Mouse (Mus musculus) midbrain, embryonic 15.5 days (tissue): ENCODE data around the gene Ank2. TPM values are rescaled to one million over a fixed set of nuclear protein-coding genes. Genes with fewer than 3 reads are reported as not detected.
"Not testable (repeated sequence)": the region's sequence is repeated elsewhere in the genome, so short reads cannot be mapped to it uniquely, and the experiment has no call there.

Experiments
- ATAC-seq: fragments of 200-750 bp; cut with Nextera tagmentation; replicated peaks from 2 replicates; pipeline ENCODE4 v1.8.0; 2017; ENCODE audit warnings: moderate TSS enrichment
- H3K27ac ChIP-seq: fragments of 300-500 bp; sonication (generic); 2 replicates; pipeline ENCODE4 v1.5.1; 2015; ENCODE audit warnings: mild to moderate bottlenecking, inconsistent platforms
- H3K27me3 ChIP-seq: fragments of 300-500 bp; sonication (generic); replicated peaks from 2 replicates; pipeline ENCODE4 v1.6.1; 2015; ENCODE audit warnings: inconsistent platforms
- H3K36me3 ChIP-seq: fragments of 300-500 bp; sonication (generic); replicated peaks from 2 replicates; pipeline ENCODE4 v1.6.1; 2015; ENCODE audit warnings: inconsistent platforms
- H3K4me1 ChIP-seq: fragments of 300-500 bp; sonication (generic); 2 replicates; pipeline ENCODE4 v1.6.1; 2015; ENCODE audit warnings: inconsistent platforms
- H3K4me2 ChIP-seq: fragments of 300-500 bp; sonication (generic); 2 replicates; pipeline ENCODE4 v1.6.1; 2015; ENCODE audit warnings: inconsistent platforms, mild to moderate bottlenecking, moderate library complexity
- H3K4me3 ChIP-seq: fragments of 300-500 bp; sonication (generic); 2 replicates; pipeline ENCODE4 v1.5.1; 2015; ENCODE audit warnings: mild to moderate bottlenecking, inconsistent platforms
- H3K9ac ChIP-seq: fragments of 300-500 bp; sonication (generic); 2 replicates; pipeline ENCODE4 v1.6.1; 2015; ENCODE audit warnings: mild to moderate bottlenecking, inconsistent platforms
- H3K9me3 ChIP-seq: fragments of 300-500 bp; sonication (generic); 2 replicates; pipeline ENCODE4 v1.6.1; 2016; ENCODE audit warnings: inconsistent platforms
- WGBS: fragments of 180-500 bp; shearing (Covaris S2); methylation state at CpG from one replicate; pipeline ENCODE4 v1.1.7; 2015; ENCODE audit warnings: mixed read lengths; 5-methylcytosine and 5-hydroxymethylcytosine counted together
- polyA plus RNA-seq: library from polyadenylated mRNA; unstranded; fragments of >200 nt; fragmentation: Nextera tagmentation; extraction: Ambion mirVana; gene quantifications from 2 replicates; pipeline ENCODE4 v1.2.1, GENCODE M21; 2015

The Ank2 gene
- polyA plus RNA-seq, 1 experiment from 2014 or later, result 216 TPM

DNA sequence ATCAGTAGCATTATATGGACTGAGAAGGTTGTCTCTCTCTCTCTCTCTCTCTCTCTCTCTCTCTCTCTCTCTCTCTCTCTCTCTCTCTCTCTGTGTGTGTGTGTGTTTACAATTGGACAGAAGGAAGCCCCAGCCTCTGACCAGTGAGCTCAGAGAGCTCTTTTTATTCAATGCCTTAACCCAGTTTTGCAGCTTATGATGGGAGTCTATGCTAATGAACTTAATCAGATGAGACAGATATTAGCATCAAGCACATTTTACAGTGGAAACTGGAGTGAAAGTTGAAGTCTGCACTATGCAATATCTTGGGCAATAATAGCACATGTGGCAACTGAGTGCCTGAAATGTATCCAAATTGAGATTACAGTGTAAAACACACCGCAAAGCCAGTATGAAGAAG is 16.1 kb upstream of the Ank2 start:
- Histone ChIP-seq H3K27me3 (no peaks in the 10 kb centered on the region), H3K9ac (no peak overlapping the region), H3K4me1 (no peaks in the 10 kb centered on the region), H3K4me2 (no peak overlapping the region), H3K4me3 (no peak overlapping the region), H3K27ac (no peak overlapping the region), H3K36me3 (no peaks in the 10 kb centered on the region), H3K9me3 (no peaks in the 10 kb centered on the region)
- no peak for ATAC-seq
- WGBS, result 80% methylated on average over 1 of the region's 1 CpGs

DNA sequence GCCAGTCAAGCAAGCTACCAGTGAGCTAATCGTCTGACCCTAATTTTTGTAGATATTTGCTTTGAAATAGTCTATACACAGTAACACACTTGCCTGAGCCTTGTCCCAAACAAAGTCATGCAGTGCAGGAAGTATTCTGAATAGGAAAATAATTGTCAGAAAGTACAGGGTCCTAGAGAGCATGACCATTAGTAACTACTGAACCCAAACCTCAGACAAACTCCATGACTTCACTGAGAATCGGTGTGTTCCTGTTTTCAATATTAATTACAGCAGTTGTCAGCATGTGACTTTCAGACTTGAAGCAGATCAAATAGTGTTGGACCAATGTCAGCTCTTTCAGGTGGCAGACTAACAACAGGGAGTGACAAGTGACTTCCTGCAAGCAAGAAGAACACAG is 14.5 kb upstream of the Ank2 start:
- Histone ChIP-seq H3K9me3 (no peaks in the 10 kb centered on the region), H3K9ac (no peak overlapping the region), H3K4me2 (no peak overlapping the region), H3K27me3 (no peaks in the 10 kb centered on the region), H3K36me3 (no peaks in the 10 kb centered on the region), H3K27ac (no peak overlapping the region), H3K4me1 (no peaks in the 10 kb centered on the region), H3K4me3 (no peak overlapping the region)
- WGBS, result 86% methylated on average over 2 of the region's 2 CpGs
- no peak for ATAC-seq

DNA sequence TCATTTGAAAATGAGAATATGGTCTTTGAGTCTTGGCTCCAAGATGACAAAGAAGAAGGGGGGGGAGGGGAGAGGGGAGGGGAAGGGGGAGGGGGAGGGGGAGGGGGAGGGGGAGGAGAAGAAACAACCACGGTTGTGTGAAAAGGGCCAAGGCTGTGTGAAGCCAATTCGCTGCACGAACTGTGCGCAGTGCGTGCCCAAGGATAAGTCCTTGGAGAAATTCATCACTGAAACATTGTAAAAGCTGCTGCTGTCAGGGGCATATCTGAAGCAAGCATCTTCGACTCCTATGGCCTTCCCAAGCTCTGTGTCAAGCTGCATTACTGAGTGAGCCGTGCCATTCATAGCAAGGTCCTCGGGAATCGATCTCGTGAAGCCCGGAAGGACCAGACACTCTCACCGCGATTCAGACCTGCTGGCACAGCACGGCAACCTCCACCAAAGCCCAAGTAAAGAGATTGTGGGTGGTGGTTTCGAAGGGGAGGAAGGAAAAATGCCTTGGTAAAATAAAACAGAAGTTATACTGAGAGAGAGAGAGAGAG is 13.7 kb upstream of the Ank2 start:
- WGBS, result 71% methylated on average over 15 of the region's 15 CpGs
- H3K4me2 ChIP-seq, result no peak overlapping the region
- no peaks in the 10 kb centered on the region for H3K27me3 ChIP-seq
- no peaks in the 10 kb centered on the region for H3K9me3 ChIP-seq
- no peak for ATAC-seq
- H3K27ac ChIP-seq, result no peak overlapping the region
- no peaks in the 10 kb centered on the region for H3K4me1 ChIP-seq
- no peak overlapping the region for H3K4me3 ChIP-seq
- H3K36me3 ChIP-seq, result no peaks in the 10 kb centered on the region
- no peak overlapping the region for H3K9ac ChIP-seq

DNA sequence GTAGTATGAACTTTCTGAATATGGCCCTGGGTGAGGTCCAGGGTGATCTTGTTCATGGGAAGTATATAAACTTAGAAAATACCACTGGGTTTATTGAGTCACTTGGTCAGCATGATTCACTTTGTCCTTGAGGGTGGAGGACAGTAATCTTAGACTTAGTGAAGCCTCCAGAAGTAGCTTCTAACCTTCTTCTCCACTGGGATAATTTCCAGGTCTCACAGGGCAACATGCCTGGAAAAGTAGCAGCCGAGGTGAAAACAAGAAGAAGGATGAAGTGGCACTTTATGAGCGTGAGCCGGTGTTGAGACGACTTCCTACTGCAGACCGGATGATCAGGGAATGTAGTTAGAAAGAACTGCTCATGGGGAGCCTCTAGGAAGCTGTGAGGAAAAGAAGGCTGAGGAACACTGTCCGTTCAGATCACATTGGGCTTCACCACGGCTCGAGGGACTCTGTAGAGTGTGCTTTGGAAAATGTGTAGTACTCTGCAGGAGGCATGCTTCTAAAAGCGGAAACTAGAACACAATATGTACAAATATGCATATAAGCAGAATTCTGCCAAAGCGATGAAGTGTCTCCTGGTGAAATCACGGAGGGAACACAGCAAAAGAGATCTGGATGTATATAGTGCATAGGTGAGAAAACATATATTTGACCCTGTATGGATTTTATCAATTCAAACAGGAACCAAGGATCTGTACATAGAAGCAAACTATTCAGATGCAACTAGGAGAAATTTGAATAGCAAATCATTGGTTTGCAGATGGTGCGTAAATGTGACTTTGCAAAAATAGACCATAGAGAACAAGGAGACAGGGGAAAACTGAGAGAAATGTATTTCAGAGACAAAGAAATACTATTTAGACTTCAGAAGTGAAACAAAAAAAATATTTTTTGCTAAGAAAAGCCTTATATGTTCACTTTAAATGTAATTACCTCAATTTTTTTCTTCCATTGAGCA is 12.9 kb upstream of the Ank2 start:
- H3K4me2 ChIP-seq, result no peak overlapping the region
- H3K4me1 ChIP-seq, result no peaks in the 10 kb centered on the region
- no peak for ATAC-seq
- no peak overlapping the region for H3K9ac ChIP-seq
- no peaks in the 10 kb centered on the region for H3K9me3 ChIP-seq
- H3K27ac ChIP-seq, result no peak overlapping the region
- no peaks in the 10 kb centered on the region for H3K27me3 ChIP-seq
- no peaks in the 10 kb centered on the region for H3K36me3 ChIP-seq
- 86% methylated on average over 12 of the region's 12 CpGs for whole genome bisulfite sequencing
- H3K4me3 ChIP-seq, result no peak overlapping the region

DNA sequence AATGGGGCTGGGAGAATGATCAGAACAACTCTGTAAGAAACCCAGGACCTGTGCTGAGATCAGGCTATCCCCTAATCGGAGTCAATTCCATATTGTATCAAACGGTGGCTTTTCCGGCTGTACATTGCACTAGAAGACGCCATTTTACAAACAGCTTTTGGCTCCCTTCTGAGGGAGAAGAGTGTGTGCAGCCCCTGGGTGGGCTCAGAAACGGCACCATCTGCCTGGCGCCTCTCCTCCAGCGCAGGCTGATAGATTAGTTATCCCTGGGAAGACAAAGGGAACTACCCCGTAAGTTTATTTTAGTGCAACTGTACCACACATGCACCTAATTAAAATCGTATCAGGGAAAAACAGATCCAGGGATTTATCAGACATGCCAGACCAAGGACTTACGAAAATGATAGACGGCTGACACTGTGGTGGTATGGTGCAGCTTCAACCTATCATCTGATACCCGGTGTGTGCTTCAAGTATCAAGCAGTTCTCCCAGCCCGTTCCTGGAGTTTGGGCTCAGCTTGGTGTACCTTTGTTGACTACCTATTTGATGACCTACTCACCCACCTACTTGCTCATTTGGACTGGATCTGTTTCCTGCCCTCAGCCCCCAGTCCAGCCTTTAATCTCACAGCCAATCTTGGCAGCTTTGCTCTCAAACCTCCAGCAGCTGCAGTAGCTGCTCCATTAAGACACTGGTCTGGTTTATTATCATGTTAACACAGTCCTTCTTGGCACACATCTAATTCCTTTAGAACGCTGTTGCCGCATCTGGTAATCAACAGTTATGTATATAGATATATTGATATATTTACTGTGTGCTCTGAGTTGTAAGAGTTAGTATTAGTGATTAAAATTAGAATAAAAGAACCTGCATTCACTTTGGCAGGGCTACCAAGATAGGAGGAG is 9.0 kb upstream of the Ank2 start:
- H3K4me3 ChIP-seq, result no peak overlapping the region
- WGBS, result 71% methylated on average over 15 of the region's 15 CpGs
- no peaks in the 10 kb centered on the region for H3K27me3 ChIP-seq
- H3K4me1 ChIP-seq, result no peaks in the 10 kb centered on the region
- no peak for ATAC-seq
- H3K36me3 ChIP-seq, result no peaks in the 10 kb centered on the region
- no peak overlapping the region for H3K27ac ChIP-seq
- no peak overlapping the region for H3K9ac ChIP-seq
- 0 out of 2 replicates have a peak, but pooled peaks cover 3% of the 10 kb centered on the region for H3K9me3 ChIP-seq
- no peak overlapping the region for H3K4me2 ChIP-seq

DNA sequence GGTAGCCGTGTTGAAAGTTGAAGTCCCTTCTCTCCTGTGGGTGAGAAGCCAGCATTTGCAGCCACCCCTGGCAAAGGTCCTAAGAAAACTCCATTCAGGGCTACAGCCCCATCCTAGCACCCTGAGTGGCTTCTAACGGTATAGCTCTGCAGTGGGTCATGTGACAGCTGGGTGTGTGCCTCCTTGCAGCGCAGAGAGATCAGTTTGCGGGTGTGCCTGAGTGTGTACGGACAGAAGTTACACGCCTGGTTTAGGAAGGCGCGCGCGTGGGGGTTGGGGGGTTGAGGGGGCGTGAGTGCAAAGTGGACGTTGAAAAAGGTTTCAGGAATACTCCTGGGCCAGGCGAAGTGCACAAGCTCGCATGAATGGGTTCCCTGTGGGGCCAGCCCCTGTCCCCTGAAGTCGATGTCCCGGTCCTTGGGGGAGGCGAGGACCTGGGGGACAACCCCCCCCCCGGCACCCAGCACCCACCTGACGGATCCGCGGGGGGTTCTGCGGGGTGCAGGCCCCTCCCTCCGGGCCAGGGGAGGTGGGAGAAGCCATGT is 881 bp downstream of the Ank2 start:
- Histone ChIP-seq H3K9me3 (no peaks in the 10 kb centered on the region), H3K4me1 (peaks cover 24% of the 10 kb centered on the region), H3K27me3 (no peaks in the 10 kb centered on the region), H3K4me2 (peak overlapping the region; percentile 98), H3K36me3 (no peaks in the 10 kb centered on the region), H3K27ac (peak overlapping the region; percentile 67), H3K4me3 (peak overlapping the region; percentile 54), H3K9ac (peak overlapping the region; percentile 68)
- under 1% methylated on average over 22 of the region's 23 CpGs for WGBS
- ATAC-seq, result peak; percentile 92

DNA sequence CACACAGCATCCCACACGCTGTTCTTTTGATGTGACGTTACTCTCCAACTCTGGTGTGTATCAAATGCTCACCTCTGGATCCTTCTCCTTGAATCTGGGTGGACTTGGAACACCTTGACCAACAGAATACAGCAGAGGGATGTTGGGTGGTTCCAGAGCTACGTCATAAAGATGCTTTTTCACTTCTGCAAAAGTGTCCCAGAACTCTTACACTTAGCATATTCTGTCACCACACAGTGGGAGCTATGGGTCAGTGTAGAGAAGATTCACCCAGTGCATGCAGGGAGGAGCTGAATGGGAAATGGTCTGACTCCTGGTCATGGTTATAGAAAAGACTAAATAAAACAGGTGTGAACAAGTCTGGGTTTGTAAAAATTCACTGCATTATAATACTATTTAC is 6.5 kb downstream of the Ank2 start:
- no peak for ATAC-seq
- 88% methylated on average over 3 of the region's 3 CpGs for WGBS

DNA sequence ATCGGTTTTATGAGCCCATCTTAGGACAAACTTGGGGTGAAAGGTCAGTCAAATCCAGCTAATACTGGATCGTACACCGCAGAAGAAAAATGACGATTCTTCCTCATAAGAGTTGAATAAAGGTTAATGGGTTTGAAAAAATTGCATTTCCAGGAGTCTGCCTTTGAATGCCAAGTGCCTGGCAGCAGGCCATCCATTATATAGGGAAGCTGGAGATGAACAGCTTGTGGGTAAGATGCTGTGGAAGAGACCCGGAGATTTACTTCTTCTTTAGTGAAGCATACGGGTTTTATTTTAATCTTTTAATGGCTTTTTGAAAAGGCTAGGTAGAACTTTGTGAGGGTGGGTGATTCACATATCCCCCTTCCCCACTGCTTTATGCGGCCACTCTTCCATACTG is 11.8 kb downstream of the Ank2 start:
- Histone ChIP-seq H3K27me3 (no peaks in the 10 kb centered on the region), H3K4me3 (no peak overlapping the region), H3K4me1 (no peaks in the 10 kb centered on the region), H3K9ac (no peak overlapping the region), H3K4me2 (no peak overlapping the region), H3K36me3 (no peaks in the 10 kb centered on the region), H3K27ac (no peak overlapping the region), H3K9me3 (no peaks in the 10 kb centered on the region)
- 55% methylated on average over 7 of the region's 7 CpGs for WGBS
- no peak for ATAC-seq

More for the DNA sequence above, 6.5 kb downstream of the Ank2 start:
- no peak overlapping the region for H3K27ac ChIP-seq
- H3K36me3 ChIP-seq, result no peaks in the 10 kb centered on the region
- no peak overlapping the region for H3K4me3 ChIP-seq
- no peaks in the 10 kb centered on the region for H3K27me3 ChIP-seq
- no peak overlapping the region for H3K4me2 ChIP-seq
- no peaks in the 10 kb centered on the region for H3K9me3 ChIP-seq
- H3K9ac ChIP-seq, result no peak overlapping the region
- peaks cover 8% of the 10 kb centered on the region for H3K4me1 ChIP-seq

DNA sequence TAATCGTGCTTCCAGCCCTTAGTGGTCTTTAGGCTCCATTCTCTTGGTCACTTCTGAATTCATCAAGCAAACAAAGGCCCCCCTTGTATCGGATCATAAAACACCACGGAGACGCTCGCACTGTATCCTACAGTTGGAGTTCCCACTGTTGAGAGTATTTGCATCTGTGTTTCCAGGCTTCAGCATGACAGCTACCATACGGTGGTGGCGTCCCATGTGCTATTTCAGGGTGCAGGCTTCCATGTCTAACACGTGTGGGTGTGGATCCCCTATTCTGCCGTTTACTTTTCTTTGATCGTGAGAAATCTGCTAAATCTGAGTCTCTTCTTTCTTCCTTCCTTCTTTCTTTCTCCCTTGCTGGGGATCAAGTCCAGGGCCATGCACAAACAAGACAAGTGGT is 14.0 kb downstream of the Ank2 start:
- 61% methylated on average over 10 of the region's 10 CpGs for WGBS
- no peak overlapping the region for H3K4me3 ChIP-seq
- H3K4me2 ChIP-seq, result no peak overlapping the region
- H3K9ac ChIP-seq, result no peak overlapping the region
- no peaks in the 10 kb centered on the region for H3K27me3 ChIP-seq
- H3K36me3 ChIP-seq, result no peaks in the 10 kb centered on the region
- ATAC-seq, result no peak
- H3K4me1 ChIP-seq, result no peaks in the 10 kb centered on the region
- H3K9me3 ChIP-seq, result no peaks in the 10 kb centered on the region
- no peak overlapping the region for H3K27ac ChIP-seq

DNA sequence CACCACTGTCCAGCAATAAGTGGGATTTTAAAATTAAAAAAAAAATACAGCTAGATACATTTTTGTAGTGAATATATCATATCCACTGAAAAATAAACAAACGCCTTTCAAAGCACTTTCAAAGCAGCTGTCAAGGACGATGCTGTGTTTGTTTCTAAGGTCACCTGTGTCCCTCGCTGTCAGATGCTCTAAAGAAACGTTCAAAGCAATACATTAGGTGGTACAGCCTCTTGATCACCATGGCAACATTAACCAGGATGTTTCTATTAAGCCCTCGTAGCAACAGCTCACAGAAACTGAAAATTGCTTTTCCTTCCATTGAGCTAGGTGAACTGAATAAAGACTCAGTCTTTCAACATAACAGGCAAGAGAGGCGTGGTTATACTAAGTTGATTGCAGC is 17.5 kb downstream of the Ank2 start:
- ATAC-seq, result peak; percentile 80
- H3K4me2 ChIP-seq, result no peak overlapping the region
- WGBS, result 46% methylated on average over 6 of the region's 6 CpGs
- H3K9me3 ChIP-seq, result no peaks in the 10 kb centered on the region
- no peaks in the 10 kb centered on the region for H3K27me3 ChIP-seq
- H3K36me3 ChIP-seq, result no peaks in the 10 kb centered on the region
- H3K9ac ChIP-seq, result no peak overlapping the region
- H3K27ac ChIP-seq, result no peak overlapping the region
- H3K4me3 ChIP-seq, result no peak overlapping the region
- H3K4me1 ChIP-seq, result no peaks in the 10 kb centered on the region

DNA sequence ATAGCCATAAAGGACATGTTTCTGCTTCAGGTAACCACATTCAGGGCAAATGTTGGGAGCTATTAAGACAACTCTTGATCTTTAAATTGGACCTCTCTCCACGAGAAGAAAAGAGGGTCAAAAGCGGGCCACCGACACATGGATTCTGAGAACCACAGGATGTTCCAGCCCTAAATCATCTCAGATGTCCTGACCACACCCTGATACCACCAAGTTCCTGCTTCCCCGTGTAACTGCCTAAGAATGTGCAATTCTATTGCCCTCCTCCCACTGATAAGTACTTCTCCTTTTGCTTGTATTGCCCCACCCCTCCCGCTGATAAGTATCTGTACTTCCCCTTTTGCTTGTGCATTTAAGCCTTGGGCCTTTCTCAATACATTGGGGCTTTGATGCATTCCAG is 18.8 kb downstream of the Ank2 start:
- not testable (repeated sequence) for H3K4me1 ChIP-seq, H3K27ac ChIP-seq, H3K27me3 ChIP-seq, H3K9me3 ChIP-seq, ATAC-seq, H3K9ac ChIP-seq, H3K36me3 ChIP-seq, H3K4me2 ChIP-seq, H3K4me3 ChIP-seq
- 84% methylated on average over 5 of the region's 5 CpGs for WGBS

DNA sequence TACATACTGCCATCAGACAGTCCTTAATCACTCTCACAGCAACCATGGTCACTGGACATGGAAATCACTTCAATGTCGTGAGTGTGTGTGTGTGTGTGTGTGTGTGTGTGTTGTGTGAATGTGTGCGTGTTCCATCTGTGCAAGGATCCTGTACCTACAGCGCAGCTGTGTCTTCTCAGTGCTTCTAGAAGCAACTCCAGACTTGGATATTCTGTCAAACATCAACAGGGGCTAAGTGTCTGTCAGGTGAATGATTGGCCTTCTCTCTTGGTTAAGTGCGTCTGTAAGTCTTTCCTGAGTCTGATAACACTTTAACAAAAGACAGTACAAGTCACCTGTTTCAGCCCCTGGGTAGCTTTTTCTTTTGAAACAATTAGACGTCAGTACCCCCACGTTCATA is 25.0 kb downstream of the Ank2 start:
- H3K27ac ChIP-seq, result no peak overlapping the region
- no peaks in the 10 kb centered on the region for H3K36me3 ChIP-seq
- H3K4me1 ChIP-seq, result no peaks in the 10 kb centered on the region
- H3K27me3 ChIP-seq, result no peaks in the 10 kb centered on the region
- 81% methylated on average over 6 of the region's 6 CpGs for WGBS
- no peaks in the 10 kb centered on the region for H3K9me3 ChIP-seq
- no peak overlapping the region for H3K9ac ChIP-seq
- H3K4me2 ChIP-seq, result no peak overlapping the region
- no peak overlapping the region for H3K4me3 ChIP-seq
- no peak for ATAC-seq
